Mouse (Mus musculus) forebrain, embryonic 12.5 days (tissue): ENCODE data around the gene Exosc7. TPM values are rescaled to one million over a fixed set of nuclear protein-coding genes. Genes with fewer than 3 reads are reported as not detected.

Source experiments
- ATAC-seq: fragments of 200-750 bp; cut with Nextera tagmentation; 2 replicates; pipeline ENCODE4 v1.8.0; 2017; ENCODE audit warnings: moderate TSS enrichment; ENCODE audit not compliant: low FRiP score
- H3K27ac ChIP-seq: fragments of 300-500 bp; sonication (generic); 2 replicates; pipeline ENCODE4 v1.5.1; 2016; ENCODE audit warnings: mild to moderate bottlenecking
- H3K27me3 ChIP-seq: fragments of 300-500 bp; sonication (generic); 2 replicates; pipeline ENCODE4 v1.6.1; 2016; ENCODE audit warnings: mild to moderate bottlenecking
- H3K36me3 ChIP-seq: fragments of 300-500 bp; sonication (generic); replicated peaks from 2 replicates; pipeline ENCODE4 v1.6.1; 2016; ENCODE audit warnings: mild to moderate bottlenecking
- H3K4me1 ChIP-seq: fragments of 300-500 bp; sonication (generic); 2 replicates; pipeline ENCODE4 v1.6.1; 2016
- H3K4me2 ChIP-seq: fragments of 300-500 bp; sonication (generic); 2 replicates; pipeline ENCODE4 v1.6.1; 2016; ENCODE audit warnings: mild to moderate bottlenecking, moderate library complexity
- H3K4me3 ChIP-seq: fragments of 300-500 bp; sonication (generic); replicated peaks from 2 replicates; pipeline ENCODE4 v1.5.1; 2016; ENCODE audit warnings: mild to moderate bottlenecking
- H3K9ac ChIP-seq: fragments of 300-500 bp; sonication (generic); 2 replicates; pipeline ENCODE4 v1.6.1; 2016; ENCODE audit warnings: mild to moderate bottlenecking
- H3K9me3 ChIP-seq: fragments of 300-500 bp; sonication (generic); 2 replicates; pipeline ENCODE4 v1.6.1; 2016
- WGBS: fragments of 180-500 bp; shearing (Covaris S2); methylation state at CpG from one replicate; pipeline ENCODE4 v1.1.7; 2016; 5-methylcytosine and 5-hydroxymethylcytosine counted together
- polyA plus RNA-seq: library from polyadenylated mRNA; unstranded; fragments of >200 nt; fragmentation: Nextera tagmentation; extraction: Ambion mirVana; gene quantifications from 2 replicates; pipeline ENCODE4 v1.2.1, GENCODE M21; 2016

Exosc7 gene
- polyA plus RNA-seq, 1 experiment from 2014 or later, result 111 TPM

- WGBS, result 89% methylated on average over 5 of the region's 5 CpGs
- no peaks in the 10 kb centered on the region for H3K4me1 ChIP-seq
- H3K27ac ChIP-seq, result no peak overlapping the region
- no peaks in the 10 kb centered on the region for H3K27me3 ChIP-seq
- no peak overlapping the region for H3K9ac ChIP-seq
- H3K36me3 ChIP-seq, result peaks cover 4% of the 10 kb centered on the region; the same call in 1 of the 2 replicates
- H3K9me3 ChIP-seq, result peaks cover 6% of the 10 kb centered on the region; the same call in 1 of the 2 replicates
- H3K4me3 ChIP-seq, result no peak overlapping the region
- H3K4me2 ChIP-seq, result no peak overlapping the region
- ATAC-seq, result no peak
Measured at GRCm38 (mm10) chr9:123148430-123148829, 35.4 kb downstream of the Exosc7 start.

GRCm38 (mm10) chr9:123150241-123151020 lies 37.4 kb downstream of the Exosc7 start, which contains the start of gene Clec3b:
Clec3b (plus strand) TSS chr9:123150946.
- 88% methylated on average over 5 of the region's 5 CpGs for WGBS
- Histone ChIP-seq H3K4me3 (no peak within 1 kb of the TSS), H3K9ac (no peak within 1 kb of the TSS), H3K9me3 (no peaks in the 10 kb centered on the region), H3K27ac (no peak within 1 kb of the TSS), H3K4me2 (no peak within 1 kb of the TSS), H3K4me1 (no peaks in the 10 kb centered on the region), H3K36me3 (no peaks in the 10 kb centered on the region), H3K27me3 (no peaks in the 10 kb centered on the region)
- ATAC-seq, result no peak

- no peaks in the 10 kb centered on the region for H3K9me3 ChIP-seq
- H3K4me3 ChIP-seq, result no peak overlapping the region
- H3K9ac ChIP-seq, result no peak overlapping the region
- 61% methylated on average over 1 of the region's 1 CpGs for WGBS
- no peaks in the 10 kb centered on the region for H3K36me3 ChIP-seq
- no peak overlapping the region for H3K27ac ChIP-seq
- H3K27me3 ChIP-seq, result no peaks in the 10 kb centered on the region
- no peak for ATAC-seq
- H3K4me2 ChIP-seq, result no peak overlapping the region
- no peaks in the 10 kb centered on the region for H3K4me1 ChIP-seq
Measured at GRCm38 (mm10) chr9:123151561-123151960, 38.5 kb downstream of the Exosc7 start.

GRCm38 (mm10) chr9:123152026-123152425 lies 39.0 kb downstream of the Exosc7 start:
- 86% methylated on average over 3 of the region's 3 CpGs for WGBS
- Histone ChIP-seq H3K27ac (no peak overlapping the region), H3K9ac (no peak overlapping the region), H3K4me2 (no peak overlapping the region), H3K4me3 (no peak overlapping the region), H3K36me3 (no peaks in the 10 kb centered on the region), H3K27me3 (no peaks in the 10 kb centered on the region), H3K9me3 (no peaks in the 10 kb centered on the region), H3K4me1 (no peaks in the 10 kb centered on the region)
- no peak for ATAC-seq

- Histone ChIP-seq H3K4me3 (no peak overlapping the region), H3K9me3 (no peaks in the 10 kb centered on the region), H3K9ac (no peak overlapping the region), H3K4me1 (no peaks in the 10 kb centered on the region), H3K4me2 (no peak overlapping the region), H3K27ac (no peak overlapping the region), H3K27me3 (no peaks in the 10 kb centered on the region), H3K36me3 (no peaks in the 10 kb centered on the region)
- no peak for ATAC-seq
- WGBS, result 89% methylated on average over 2 of the region's 2 CpGs
Measured at GRCm38 (mm10) chr9:123153121-123153520, 40.1 kb downstream of the Exosc7 start.

GRCm38 (mm10) chr9:123156910-123157361 lies 43.9 kb downstream of the Exosc7 start:
- peak overlapping the region; percentile 39 for H3K4me2 ChIP-seq
- no peaks in the 10 kb centered on the region for H3K27me3 ChIP-seq
- no peak overlapping the region for H3K27ac ChIP-seq
- 0 out of 2 replicates have a peak overlapping the region, but pooled peaks have one; percentile 14 for H3K4me3 ChIP-seq
- ATAC-seq, result peak; percentile 73; the same call in 1 of the 2 replicates
- H3K36me3 ChIP-seq, result no peaks in the 10 kb centered on the region
- no peaks in the 10 kb centered on the region for H3K9me3 ChIP-seq
- no peaks in the 10 kb centered on the region for H3K4me1 ChIP-seq
- WGBS, result 29% methylated on average over 30 of the region's 30 CpGs
- H3K9ac ChIP-seq, result no peak overlapping the region

- H3K9ac ChIP-seq, result no peak overlapping the region
- no peak overlapping the region for H3K4me3 ChIP-seq
- H3K27ac ChIP-seq, result no peak overlapping the region
- H3K4me1 ChIP-seq, result no peaks in the 10 kb centered on the region
- no peaks in the 10 kb centered on the region for H3K9me3 ChIP-seq
- H3K27me3 ChIP-seq, result no peaks in the 10 kb centered on the region
- H3K4me2 ChIP-seq, result no peak overlapping the region
- no peak for ATAC-seq
- H3K36me3 ChIP-seq, result no peaks in the 10 kb centered on the region
Measured at GRCm38 (mm10) chr9:123157699-123158098, 44.7 kb downstream of the Exosc7 start.

- H3K9me3 ChIP-seq, result no peaks in the 10 kb centered on the region
- H3K4me1 ChIP-seq, result no peaks in the 10 kb centered on the region
- H3K27me3 ChIP-seq, result no peaks in the 10 kb centered on the region
- 68% methylated on average over 8 of the region's 8 CpGs for WGBS
- H3K9ac ChIP-seq, result no peak overlapping the region
- no peak overlapping the region for H3K4me2 ChIP-seq
- H3K36me3 ChIP-seq, result no peaks in the 10 kb centered on the region
- H3K27ac ChIP-seq, result no peak overlapping the region
- no peak for ATAC-seq
- no peak overlapping the region for H3K4me3 ChIP-seq
Measured at GRCm38 (mm10) chr9:123158125-123158836, 45.3 kb downstream of the Exosc7 start.

GRCm38 (mm10) chr9:123159330-123159729 lies 46.3 kb downstream of the Exosc7 start:
- H3K9me3 ChIP-seq, result no peaks in the 10 kb centered on the region
- no peaks in the 10 kb centered on the region for H3K36me3 ChIP-seq
- H3K4me2 ChIP-seq, result no peak overlapping the region
- no peaks in the 10 kb centered on the region for H3K27me3 ChIP-seq
- no peak overlapping the region for H3K9ac ChIP-seq
- 57% methylated on average over 7 of the region's 7 CpGs for WGBS
- H3K4me1 ChIP-seq, result no peaks in the 10 kb centered on the region
- H3K4me3 ChIP-seq, result no peak overlapping the region
- ATAC-seq, result no peak
- no peak overlapping the region for H3K27ac ChIP-seq

GRCm38 (mm10) chr9:123161792-123162191 lies 48.8 kb downstream of the Exosc7 start:
- Histone ChIP-seq H3K27me3 (no peaks in the 10 kb centered on the region), H3K9ac (no peak overlapping the region), H3K4me2 (no peak overlapping the region), H3K4me3 (no peak overlapping the region), H3K27ac (no peak overlapping the region), H3K9me3 (no peaks in the 10 kb centered on the region), H3K4me1 (no peaks in the 10 kb centered on the region), H3K36me3 (no peaks in the 10 kb centered on the region)
- ATAC-seq, result no peak
- WGBS, result 70% methylated on average over 2 of the region's 2 CpGs

- Histone ChIP-seq H3K4me2 (no peak overlapping the region), H3K4me1 (no peaks in the 10 kb centered on the region), H3K27ac (no peak overlapping the region), H3K9me3 (no peaks in the 10 kb centered on the region), H3K36me3 (no peaks in the 10 kb centered on the region), H3K4me3 (no peak overlapping the region), H3K9ac (no peak overlapping the region), H3K27me3 (no peaks in the 10 kb centered on the region)
- no peak for ATAC-seq
- 74% methylated on average over 4 of the region's 4 CpGs for WGBS
Measured at GRCm38 (mm10) chr9:123162985-123163694, 50.1 kb downstream of the Exosc7 start.

GRCm38 (mm10) chr9:123165781-123166443 lies 52.9 kb downstream of the Exosc7 start:
- no peaks in the 10 kb centered on the region for H3K27me3 ChIP-seq
- H3K27ac ChIP-seq, result no peak overlapping the region
- H3K36me3 ChIP-seq, result no peaks in the 10 kb centered on the region
- WGBS, result 84% methylated on average over 3 of the region's 3 CpGs
- no peak for ATAC-seq
- no peaks in the 10 kb centered on the region for H3K9me3 ChIP-seq
- H3K9ac ChIP-seq, result no peak overlapping the region
- H3K4me3 ChIP-seq, result no peak overlapping the region
- H3K4me1 ChIP-seq, result no peaks in the 10 kb centered on the region
- no peak overlapping the region for H3K4me2 ChIP-seq
